Mouse (Mus musculus) heart, adult 2 months (tissue): Measurements from ENCODE around the gene Sema4c. TPM values are rescaled to one million over a fixed set of nuclear protein-coding genes. Genes with fewer than 3 reads are reported as not detected.
A peak's percentile ranks its signal among the peaks of the same experiment; 100 is the strongest.

Experiments
- DNase-seq, 2 experiments: peaks; one replicate each; pipeline ENCODE4 v3.0.0; 2021
- H3K27ac ChIP-seq: fragments of 200-600 bp; 2 replicates; pipeline ENCODE4 v1.8.1; 2022
- H3K27me3 ChIP-seq: fragments of 200-500 bp; 2 replicates; pipeline ENCODE4 v1.6.1; 2012; ENCODE audit warnings: mild to moderate bottlenecking, low read length, inconsistent platforms, mixed read lengths; ENCODE audit not compliant: control insufficient read depth, insufficient read depth
- H3K36me3 ChIP-seq: fragments of 200-500 bp; 2 replicates; pipeline ENCODE4 v1.6.1; 2012; ENCODE audit warnings: low read length, inconsistent platforms; ENCODE audit not compliant: control insufficient read depth, insufficient read depth
- H3K4me1 ChIP-seq: fragments of 200-500 bp; 2 replicates; pipeline ENCODE4 v1.6.1; 2011; ENCODE audit warnings: low read length; ENCODE audit not compliant: control insufficient read depth, insufficient read depth
- H3K4me3 ChIP-seq: fragments of 200-600 bp; 2 replicates; pipeline ENCODE4 v1.8.1; 2022
- H3K79me2 ChIP-seq: fragments of 200-500 bp; replicated peaks from 2 replicates; pipeline ENCODE4 v1.6.1; 2012; ENCODE audit warnings: mild to moderate bottlenecking, inconsistent platforms, low read length, moderate library complexity, mixed read lengths; ENCODE audit not compliant: control insufficient read depth, insufficient read depth
- H3K9ac ChIP-seq: fragments of 200-500 bp; 2 replicates; pipeline ENCODE4 v1.6.1; 2012; ENCODE audit warnings: low read depth, mild to moderate bottlenecking, control low read depth, inconsistent platforms, low read length, mixed read lengths
- CTCF ChIP-seq: fragments of 200-600 bp; IDR thresholded peaks from 2 replicates; pipeline ENCODE4 v1.8.1; 2022; ENCODE audit warnings: antibody characterized with exemption, mild to moderate bottlenecking, moderate library complexity
- EP300 ChIP-seq: fragments of 200-500 bp; IDR thresholded peaks from 2 replicates; pipeline ENCODE4 v1.6.1; 2011; ENCODE audit warnings: low read depth, low read length, control low read depth; ENCODE audit not compliant: insufficient read depth
- POLR2A ChIP-seq: fragments of 200-500 bp; IDR thresholded peaks from 2 replicates; pipeline ENCODE4 v1.6.1; 2011; ENCODE audit warnings: mild to moderate bottlenecking, low read depth, low read length, control low read depth; ENCODE audit not compliant: insufficient read depth
- WGBS: fragments of 180-500 bp; shearing (Covaris S2); methylation state at CpG from one replicate; pipeline ENCODE4 v1.1.7; 2018; 5-methylcytosine and 5-hydroxymethylcytosine counted together
- intact Hi-C: fragments of 180-260 bp; cut with DNase I; formaldehyde crosslinking; loops from one replicate; pipeline ENCODE4 v1.15.1; 2025
- long read RNA-seq: library from polyadenylated mRNA; stranded (forward); transcript quantifications from one replicate; pipeline ENCODE4 v2.0.0, GENCODE M21; 2021
- polyA plus RNA-seq: library from polyadenylated mRNA; depleted of rRNA; stranded (reverse); fragments of >200 nt; gene quantifications from 2 replicates; pipeline ENCODE4 v1.2.3, GENCODE M21; 2012; rRNA removed
- total RNA-seq, 2 experiments: library from RNA; stranded (reverse); gene quantifications; 2 replicates each; pipeline ENCODE4 v1.2.3; 2021

The Sema4c gene
- total RNA-seq (10 to 100 TPM; 10.6 to 11.1 TPM), polyA plus RNA-seq (12.7 and 15.2 TPM in 2 replicates)
- long read RNA-seq, partial matches to known transcripts, result 0 of 1 reads
- long read RNA-seq, other reads (novel, unspliced or antisense), result 0 of 1 reads

- Histone ChIP-seq H3K4me3 (peak within 1 kb of the TSS; percentile 98), H3K9ac (peak within 1 kb of the TSS; percentile 91), H3K4me1 (peaks cover 14% of the 10 kb centered on the region), H3K27ac (peak within 1 kb of the TSS; percentile 99), H3K27me3 (no peaks in the 10 kb centered on the region), H3K36me3 (no peaks in the 10 kb centered on the region), H3K79me2 (peaks cover 2% of the 10 kb centered on the region; the same call in 1 of the 2 replicates)
- intact Hi-C loops, result no loop called here
- WGBS, result 4% methylated on average over 69 of the region's 69 CpGs
- TF ChIP-seq CTCF, result peak; percentile 48
- TF ChIP-seq EP300, result no peak
- TF ChIP-seq POLR2A, result no peak
- peak; percentile 86 to 89 for DNase-seq
Measured at GRCm38 (mm10) chr1:36558031-36558993, at the start of gene Sema4c. Gene Sema4c (minus strand): TSS chr1:36558349.

GRCm38 (mm10) chr1:36606951-36607350 is 48.8 kb upstream of the Sema4c start:
- no peak overlapping the region for H3K27ac ChIP-seq
- 44% methylated on average over 7 of the region's 7 CpGs for WGBS
- DNase-seq, result peak in 1 of 2 experiments; percentile 41
- no peak overlapping the region for H3K4me3 ChIP-seq
- no peaks in the 10 kb centered on the region for H3K79me2 ChIP-seq
- no peak for TF ChIP-seq POLR2A
- TF ChIP-seq CTCF, result no peak
- TF ChIP-seq EP300, result no peak
- intact Hi-C loops, result loop anchor here (5.0 kb wide), 1 partner anchor 460 kb away; no protein-coding TSS in a partner anchor
- no peak overlapping the region for H3K9ac ChIP-seq
- H3K36me3 ChIP-seq, result no peaks in the 10 kb centered on the region
- peaks cover 19% of the 10 kb centered on the region for H3K4me1 ChIP-seq
- no peaks in the 10 kb centered on the region for H3K27me3 ChIP-seq

GRCm38 (mm10) chr1:36604254-36605156 is 46.4 kb upstream of the Sema4c start:
- TF ChIP-seq POLR2A, result no peak
- Histone ChIP-seq H3K4me1 (peaks cover 13% of the 10 kb centered on the region), H3K27me3 (no peaks in the 10 kb centered on the region), H3K9ac (no peak overlapping the region), H3K36me3 (no peaks in the 10 kb centered on the region), H3K4me3 (no peak overlapping the region), H3K79me2 (no peaks in the 10 kb centered on the region), H3K27ac (no peak overlapping the region)
- 89% methylated on average over 12 of the region's 12 CpGs for WGBS
- intact Hi-C loops, result loop anchor here (2.0 to 5.0 kb wide), 2 partner anchors 14 to 463 kb away; no protein-coding TSS in a partner anchor
- no peak for DNase-seq

GRCm38 (mm10) chr1:36603361-36603760 is 45.2 kb upstream of the Sema4c start:
- H3K9ac ChIP-seq, result no peak overlapping the region
- DNase-seq, result peak; percentile 64 to 69
- H3K27me3 ChIP-seq, result no peaks in the 10 kb centered on the region
- H3K4me3 ChIP-seq, result no peak overlapping the region
- H3K36me3 ChIP-seq, result no peaks in the 10 kb centered on the region
- intact Hi-C loops, result no loop called here
- H3K27ac ChIP-seq, result peak overlapping the region; percentile 62
- no peaks in the 10 kb centered on the region for H3K79me2 ChIP-seq
- no peak for TF ChIP-seq EP300
- no peak for TF ChIP-seq POLR2A
- no peak for TF ChIP-seq CTCF
- peaks cover 13% of the 10 kb centered on the region for H3K4me1 ChIP-seq
- 8% methylated on average over 9 of the region's 9 CpGs for WGBS

DNA sequence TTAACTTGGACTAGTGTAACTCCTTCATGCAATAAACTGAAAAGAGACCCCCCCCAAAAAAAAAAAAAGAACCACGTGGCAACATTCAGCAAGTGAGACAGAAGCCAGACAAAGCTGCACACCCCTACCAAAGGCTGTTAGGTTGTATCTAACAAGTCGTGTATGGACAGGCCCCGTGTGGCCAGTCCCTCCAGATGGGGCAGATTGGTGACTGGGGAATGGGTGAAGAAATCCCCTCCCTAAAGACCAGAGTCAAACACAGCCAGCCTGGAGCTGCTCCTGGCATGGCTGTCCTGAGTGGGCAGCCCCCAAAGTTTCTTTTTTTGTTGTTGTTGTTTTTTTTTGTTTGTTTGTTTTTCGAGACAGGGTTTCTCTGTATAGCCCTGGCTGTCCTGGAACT is 44.1 kb upstream of the Sema4c start:
- H3K4me3 ChIP-seq, result no peak overlapping the region
- no peak for DNase-seq
- no peak overlapping the region for H3K9ac ChIP-seq
- TF ChIP-seq CTCF (no peak), EP300 (no peak), POLR2A (no peak)
- no peaks in the 10 kb centered on the region for H3K27me3 ChIP-seq
- no peaks in the 10 kb centered on the region for H3K79me2 ChIP-seq
- H3K36me3 ChIP-seq, result no peaks in the 10 kb centered on the region
- peaks cover 12% of the 10 kb centered on the region for H3K4me1 ChIP-seq
- 71% methylated on average over 4 of the region's 4 CpGs for WGBS
- intact Hi-C loops, result no loop called here
- H3K27ac ChIP-seq, result no peak overlapping the region
